Comparison of ENCODE assay signal across 8 mouse cellular contexts in the genomic region with DNA sequence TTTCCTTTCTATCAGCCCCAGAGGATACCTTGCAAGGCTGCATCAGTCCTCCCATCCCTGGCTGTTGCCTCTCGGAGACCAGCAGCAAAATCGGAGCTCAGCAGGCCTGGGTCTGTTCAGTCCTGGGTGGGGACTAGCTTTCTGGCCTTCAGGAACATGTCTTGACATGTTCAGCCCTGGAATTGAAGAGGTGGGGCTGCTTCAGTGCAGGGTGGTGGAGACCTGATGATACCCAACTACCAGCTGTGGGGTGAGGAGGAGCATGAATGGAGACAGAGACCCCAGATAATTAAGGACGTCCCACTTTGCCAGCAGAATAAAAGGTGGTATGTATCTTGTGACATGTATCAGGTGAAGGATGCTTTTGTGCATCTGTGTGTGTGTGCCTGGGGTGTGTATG. TPM values are rescaled to one million over a fixed set of nuclear protein-coding genes. Genes with fewer than 3 reads are reported as not detected.
DNase-seq lines count a peak whose midpoint lies in the region; ATAC-seq and TF ChIP-seq lines count a peak whose summit lies in the region.

Cdkn1a (plus strand) TSS at position 201 of the 400 bp plus-strand sequence.

- no peak within 1 kb of the TSS for H3K27ac ChIP-seq in liver, embryonic 13.5 days
- H3K27ac ChIP-seq in hindbrain, postnatal 0 days = no peak within 1 kb of the TSS
- no peak within 1 kb of the TSS for H3K27ac ChIP-seq in midbrain, embryonic 16.5 days (ENCODE audit: low read length)

- no peak within 1 kb of the TSS for H3K9ac ChIP-seq in liver, embryonic 13.5 days
- no peak within 1 kb of the TSS for H3K9ac ChIP-seq in hindbrain, postnatal 0 days (replicated peaks; ENCODE audit: low read length)
- H3K9ac ChIP-seq in midbrain, embryonic 16.5 days (ENCODE audit: low read depth, low read length) = no peak within 1 kb of the TSS

- no peak for TF ChIP-seq CTCF in hindbrain, postnatal 0 days (IDR thresholded peaks at IDR 0.05; ENCODE audit: low read depth)

- peaks cover 50% of the 10 kb centered on the region for H3K27me3 ChIP-seq in liver, embryonic 13.5 days
- H3K27me3 ChIP-seq in hindbrain, postnatal 0 days (ENCODE audit: insufficient read depth, low read length) = no peaks in the 10 kb centered on the region
- no peaks in the 10 kb centered on the region for H3K27me3 ChIP-seq in midbrain, embryonic 16.5 days (ENCODE audit: control insufficient read depth, insufficient read depth, low read depth, low read length)

- no peaks in the 10 kb centered on the region for H3K9me3 ChIP-seq in liver, embryonic 13.5 days (replicated peaks)
- H3K9me3 ChIP-seq in hindbrain, postnatal 0 days (ENCODE audit: low read length) = no peaks in the 10 kb centered on the region
- H3K9me3 ChIP-seq in midbrain, embryonic 16.5 days (replicated peaks; ENCODE audit: control insufficient read depth, low read length, poor library complexity, severe bottlenecking) = no peaks in the 10 kb centered on the region

- H3K4me2 ChIP-seq in liver, embryonic 13.5 days = no peak within 1 kb of the TSS
- no peak within 1 kb of the TSS for H3K4me2 ChIP-seq in hindbrain, postnatal 0 days (ENCODE audit: low read depth, low read length)
- H3K4me2 ChIP-seq in midbrain, embryonic 16.5 days (ENCODE audit: low read length) = no peak within 1 kb of the TSS

- H3K4me1 ChIP-seq in liver, embryonic 13.5 days (replicated peaks) = peaks cover 27% of the 10 kb centered on the region
- no peaks in the 10 kb centered on the region for H3K4me1 ChIP-seq in hindbrain, postnatal 0 days (ENCODE audit: insufficient read depth, low read length)
- peaks cover 6% of the 10 kb centered on the region for H3K4me1 ChIP-seq in midbrain, embryonic 16.5 days (ENCODE audit: control insufficient read depth, insufficient read depth, low read length)

- DNase-seq in liver, embryonic 13.5 days = no peak
- DNase-seq in liver = no peak
- no peak for DNase-seq in adrenal gland, postnatal 10 days
- DNase-seq in gastrocnemius, postnatal 10 days = no peak
- DNase-seq in hindbrain, postnatal 0 days (ENCODE audit: low spot score) = no peak
- DNase-seq in cerebellum, adult 11-12 months = no peak
- no peak for DNase-seq in ovary, postnatal 36 days (ENCODE audit: low spot score)

- H3K4me3 ChIP-seq in liver, embryonic 13.5 days (replicated peaks) = no peak within 1 kb of the TSS
- H3K4me3 ChIP-seq in hindbrain, postnatal 0 days (ENCODE audit: low read length) = no peak within 1 kb of the TSS
- H3K4me3 ChIP-seq in midbrain, embryonic 16.5 days (ENCODE audit: low read depth, low read length) = no peak within 1 kb of the TSS

- ATAC-seq in liver, embryonic 13.5 days (ENCODE audit: low read depth) = no peak
- no peak for ATAC-seq in hindbrain, postnatal 0 days
- ATAC-seq in midbrain, embryonic 16.5 days = no peak

- H3K36me3 ChIP-seq in liver, embryonic 13.5 days = no peaks in the 10 kb centered on the region
- H3K36me3 ChIP-seq in hindbrain, postnatal 0 days (ENCODE audit: insufficient read depth, low read length) = no peaks in the 10 kb centered on the region
- no peaks in the 10 kb centered on the region for H3K36me3 ChIP-seq in midbrain, embryonic 16.5 days (ENCODE audit: control insufficient read depth, insufficient read depth, low read length)

- WGBS in liver, embryonic 13.5 days (ENCODE audit: insufficient replicate concordance) = 62% methylated on average over 3 of the region's 3 CpGs
- 74% methylated on average over 3 of the region's 3 CpGs for WGBS in hindbrain, postnatal 0 days
- WGBS in midbrain, embryonic 16.5 days = 81% methylated on average over 3 of the region's 3 CpGs

RNA-seq across cellular contexts. Expression of gene Cdkn1a, which starts in this region (rescaled TPM):
- 8.6 and 10.1 TPM in 2 replicates for polyA plus RNA-seq in liver, embryonic 13.5 days (2015; fragmentation: Nextera tagmentation; extraction: Ambion mirVana)
- total RNA-seq in adrenal gland, postnatal 10 days (2021) = 100 to 1,000 TPM in 1 of 2 experiments, 10 to 100 TPM in 1; 46.6 to 201 TPM
- total RNA-seq in gastrocnemius, postnatal 10 days (2021) = 10 to 100 TPM; 43.0 to 46.3 TPM
- 48.9 and 50.0 TPM in 2 replicates for total RNA-seq in hindbrain, postnatal 0 days (2014; rRNA removed)
- 242 and 257 TPM in 2 replicates for polyA plus RNA-seq in hindbrain, postnatal 0 days (2015; fragmentation: Nextera tagmentation; extraction: Ambion mirVana)
- 115 and 148 TPM in 2 replicates for polyA plus RNA-seq in midbrain, embryonic 16.5 days (2015; fragmentation: Nextera tagmentation; extraction: Ambion mirVana)

Comparison
In these comparisons a context has a peak if more than half of its experiments do, and no peak if none do; other contexts are left out.
1. RNA of gene Cdkn1a (polyA plus RNA-seq): 242 to 257 TPM in hindbrain, postnatal 0 days and 115 to 148 TPM in midbrain, embryonic 16.5 days; 8.6 to 10.1 TPM in liver, embryonic 13.5 days; every median in the first group is over 10 times any median in the second.